Mouse (Mus musculus): ENCODE measurements around the gene Def6. TPM values are rescaled to one million over a fixed set of nuclear protein-coding genes. Genes with fewer than 3 reads are reported as not detected.

Def6 gene
- polyA plus RNA-seq, 1 experiment from 2014 or later = 5.6 TPM

Other genes with a start within 250 kb of the Def6 start
- 1.5 and 2.5 TPM in 2 replicates for gene Tcp11, start 127.1 kb upstream of the Def6 start, polyA plus RNA-seq (2015; fragmentation: Nextera tagmentation; extraction: Ambion mirVana)
- 5.2 and 5.6 TPM in 2 replicates for gene Scube3, start 65.6 kb upstream of the Def6 start, polyA plus RNA-seq (2015; fragmentation: Nextera tagmentation; extraction: Ambion mirVana)
- 41.4 and 46.0 TPM in 2 replicates for gene Zfp523, start 30.6 kb upstream of the Def6 start, polyA plus RNA-seq (2015; fragmentation: Nextera tagmentation; extraction: Ambion mirVana)
- gene Ppard, start 24.9 kb downstream of the Def6 start, polyA plus RNA-seq (2015; fragmentation: Nextera tagmentation; extraction: Ambion mirVana) = 1.4 and 2.6 TPM in 2 replicates
- 23.2 and 23.3 TPM in 2 replicates for gene Fance, start 105.7 kb downstream of the Def6 start, polyA plus RNA-seq (2015; fragmentation: Nextera tagmentation; extraction: Ambion mirVana)
- gene Rpl10a, start 120.7 kb downstream of the Def6 start, polyA plus RNA-seq (2015; fragmentation: Nextera tagmentation; extraction: Ambion mirVana) = 381 and 408 TPM in 2 replicates
- 2.1 and 2.8 TPM in 2 replicates for gene Tead3, start 143.0 kb downstream of the Def6 start, polyA plus RNA-seq (2015; fragmentation: Nextera tagmentation; extraction: Ambion mirVana)
- 2.7 and 2.8 TPM in 2 replicates for gene Tulp1, start 157.4 kb downstream of the Def6 start, polyA plus RNA-seq (2015; fragmentation: Nextera tagmentation; extraction: Ambion mirVana)

Data from neural tube, embryonic 13.5 days (tissue).